In genomic region chr10:109603241-109603640, GRCm38 (mm10) we compare ENCODE assay signal across 19 mouse cellular contexts.
"Had no signal": no experiment of that assay in that cellular context is flagged by ENCODE, and none has a peak within 500 bp of the region (broad histone marks: within the 10 kb centered on the region; RNA-seq: fewer than 3 reads in every experiment).

No protein-coding gene starts in this region.

- DNase-seq: lung, adult 18-20 months; lung, embryonic 14.5 days; lung, postnatal 10 days; lung, postnatal 4 days; midbrain, embryonic 14.5 days; retina, postnatal 1 day; right cerebral cortex, adult 18-20 months; right cerebral cortex, postnatal 25 days; right cerebral cortex, postnatal 4 days; spleen, adult 18-20 months; thymus, adult 18-20 months; thymus, postnatal 14 days; thymus, postnatal 36 days had no signal

- H3K27ac ChIP-seq: midbrain, embryonic 10.5 days; midbrain, embryonic 12.5 days; neural tube, embryonic 13.5 days; neural tube, embryonic 15.5 days had no signal

- H3K4me3 ChIP-seq: midbrain, embryonic 10.5 days; midbrain, embryonic 12.5 days; myocyte; neural tube, embryonic 13.5 days; neural tube, embryonic 15.5 days had no signal

- ATAC-seq: midbrain, embryonic 16.5 days had no signal
